Mouse (Mus musculus) CH12.LX (cell line): ENCODE data around the gene Gm20388. TPM values are rescaled to one million over a fixed set of nuclear protein-coding genes. Genes with fewer than 3 reads are reported as not detected.

Experiments used
- DNase-seq: peaks from one replicate; pipeline ENCODE4 v3.0.0-alpha.2; 2013; ENCODE audit errors: extremely low read depth
- H3K27ac ChIP-seq: 2 replicates; pipeline ENCODE4 v1.5.1; 2012; ENCODE audit warnings: low read depth, mild to moderate bottlenecking, control low read depth, moderate library complexity; ENCODE audit not compliant: insufficient read depth
- H3K27me3 ChIP-seq: replicated peaks from 2 replicates; pipeline ENCODE3; 2012; ENCODE audit warnings: inconsistent platforms
- H3K36me3 ChIP-seq, 2 experiments: replicated peaks in 1 of 2; 2 replicates each; pipeline versions ENCODE3 to v1.6.1; 2012; ENCODE audit warnings: inconsistent platforms in 1 of 2, low read length in 1 of 2, mild to moderate bottlenecking in 1 of 2, mixed read lengths in 1 of 2, moderate library complexity in 1 of 2; ENCODE audit not compliant: control insufficient read depth in 1 of 2, insufficient read depth in 1 of 2
- H3K4me1 ChIP-seq, 2 experiments: 2 replicates each; pipeline ENCODE4 v1.6.1; 2012; ENCODE audit warnings: inconsistent platforms in 1 of 2, moderate library complexity in 1 of 2; ENCODE audit not compliant: insufficient read depth in 2 of 2, control insufficient read depth in 1 of 2
- H3K4me2 ChIP-seq: 2 replicates; pipeline ENCODE4 v1.6.1; 2012; ENCODE audit warnings: low read depth, mild to moderate bottlenecking, control low read depth; ENCODE audit not compliant: poor library complexity, insufficient read depth, severe bottlenecking
- H3K4me3 ChIP-seq, 3 experiments: fragments of 150-350 bp in 1 of 3; sonication (generic) in 1 of 3; replicated peaks in 1 of 3; 2 replicates each; pipeline versions ENCODE3 to v1.5.1; 2011 to 2012; ENCODE audit warnings: low read depth in 2 of 3, low read length in 2 of 3, mild to moderate bottlenecking in 2 of 3, moderate library complexity in 2 of 3, control low read depth in 1 of 3, improper control_type of control experiment in 1 of 3, inconsistent platforms in 1 of 3, mixed read lengths in 1 of 3; ENCODE audit not compliant: poor library complexity in 1 of 3
- H3K79me2 ChIP-seq: replicated peaks from 2 replicates; pipeline ENCODE4 v1.6.1; 2012; ENCODE audit warnings: mild to moderate bottlenecking, moderate library complexity; ENCODE audit not compliant: control insufficient read depth, poor library complexity, insufficient read depth, severe bottlenecking; ENCODE audit errors: extremely low read depth
- H3K9ac ChIP-seq: 2 replicates; pipeline ENCODE4 v1.6.1; 2012; ENCODE audit warnings: low read depth, mild to moderate bottlenecking, control low read depth, moderate library complexity; ENCODE audit not compliant: insufficient read depth
- H3K9me3 ChIP-seq: replicated peaks from 2 replicates; pipeline ENCODE3; 2012; ENCODE audit warnings: low read length, inconsistent platforms, mixed read lengths
- BHLHE40 ChIP-seq: IDR thresholded peaks from 2 replicates; pipeline ENCODE4 v1.6.1; 2011; ENCODE audit warnings: mild to moderate bottlenecking, low read depth, low read length, improper control_type of control experiment
- CHD1 ChIP-seq: IDR thresholded peaks from 2 replicates; pipeline ENCODE4 v1.6.1; 2012; ENCODE audit warnings: low read depth, low read length, improper control_type of control experiment, inconsistent platforms
- CHD2 ChIP-seq: IDR thresholded peaks from 2 replicates; pipeline ENCODE4 v1.6.1; 2011; ENCODE audit warnings: low read length, improper control_type of control experiment
- CTCF ChIP-seq, 2 experiments: IDR thresholded peaks in 1 of 2; conservative IDR thresholded peaks in 1 of 2; 2 replicates each; pipeline ENCODE4 v1.5.1; 2011 to 2012; ENCODE audit warnings: low read depth in 2 of 2, low read length in 2 of 2, improper control_type of control experiment in 1 of 2, inconsistent platforms in 1 of 2, mild to moderate bottlenecking in 1 of 2, moderate library complexity in 1 of 2
- EP300 ChIP-seq: IDR thresholded peaks from 2 replicates; pipeline ENCODE4 v1.6.1; 2011; ENCODE audit warnings: low read length, improper control_type of control experiment
- ETS1 ChIP-seq: conservative IDR thresholded peaks from 2 replicates; pipeline ENCODE4 v1.6.1; 2012; ENCODE audit warnings: low read depth, mild to moderate bottlenecking, inconsistent platforms, low read length, improper control_type of control experiment, moderate library complexity
- GABPA ChIP-seq: IDR thresholded peaks from 2 replicates; pipeline ENCODE4 v1.6.1; 2012; ENCODE audit warnings: low read depth, low read length, improper control_type of control experiment, inconsistent platforms; ENCODE audit not compliant: insufficient replicate concordance
- HCFC1 ChIP-seq: IDR thresholded peaks from 2 replicates; pipeline ENCODE4 v1.6.1; 2012; ENCODE audit warnings: low read depth, mild to moderate bottlenecking, inconsistent platforms, low read length, improper control_type of control experiment
- JUN ChIP-seq: IDR thresholded peaks from 2 replicates; pipeline ENCODE4 v1.6.1; 2011; ENCODE audit warnings: low read depth, mild to moderate bottlenecking, low read length, improper control_type of control experiment, moderate library complexity; ENCODE audit not compliant: insufficient read depth
- JUND ChIP-seq: conservative IDR thresholded peaks from 2 replicates; pipeline ENCODE4 v1.6.1; 2011; ENCODE audit warnings: low read depth, low read length, improper control_type of control experiment
- MAFK ChIP-seq: IDR thresholded peaks from 2 replicates; pipeline ENCODE4 v1.6.1; 2011; ENCODE audit warnings: low read length, improper control_type of control experiment; ENCODE audit not compliant: insufficient replicate concordance
- MAZ ChIP-seq: IDR thresholded peaks from 2 replicates; pipeline ENCODE4 v1.6.1; 2012; ENCODE audit warnings: low read depth, mild to moderate bottlenecking, inconsistent platforms, low read length, improper control_type of control experiment, moderate library complexity
- MEF2A ChIP-seq: IDR thresholded peaks from 2 replicates; pipeline ENCODE4 v1.6.1; 2014; ENCODE audit warnings: low read depth, mild to moderate bottlenecking, inconsistent platforms, low read length, improper control_type of control experiment, borderline replicate concordance
- MYC ChIP-seq: IDR thresholded peaks from 2 replicates; pipeline ENCODE4 v1.6.1; 2011; ENCODE audit warnings: low read depth, mild to moderate bottlenecking, improper control_type of control experiment, low read length
- POLR2AphosphoS2 ChIP-seq: IDR thresholded peaks from 2 replicates; pipeline ENCODE4 v1.6.1; 2011; ENCODE audit warnings: low read depth, low read length, improper control_type of control experiment
- RAD21 ChIP-seq: IDR thresholded peaks from 2 replicates; pipeline ENCODE4 v1.6.1; 2011; ENCODE audit warnings: low read depth, mild to moderate bottlenecking, low read length, improper control_type of control experiment, moderate library complexity
- RCOR1 ChIP-seq: conservative IDR thresholded peaks from 2 replicates; pipeline ENCODE4 v1.6.1; 2012; ENCODE audit warnings: low read depth, mild to moderate bottlenecking, inconsistent platforms, low read length, improper control_type of control experiment
- SMC3 ChIP-seq: IDR thresholded peaks from 2 replicates; pipeline ENCODE4 v1.6.1; 2011; ENCODE audit warnings: low read depth, low read length, improper control_type of control experiment
- UBTF ChIP-seq: IDR thresholded peaks from 2 replicates; pipeline ENCODE4 v1.6.1; 2012; ENCODE audit warnings: low read depth, mild to moderate bottlenecking, inconsistent platforms, low read length, improper control_type of control experiment, moderate library complexity
- USF1 ChIP-seq: IDR thresholded peaks from 2 replicates; pipeline ENCODE4 v1.6.1; 2014; ENCODE audit warnings: low read depth, mild to moderate bottlenecking, inconsistent platforms, low read length, improper control_type of control experiment
- ZMIZ1 ChIP-seq: IDR thresholded peaks from 2 replicates; pipeline ENCODE4 v1.6.1; 2012; ENCODE audit warnings: low read depth, mild to moderate bottlenecking, inconsistent platforms, low read length, improper control_type of control experiment
- dilution Hi-C: fragments of 300-500 bp; cut with MboI; formaldehyde crosslinking; loops from 2 replicates; pipeline ENCODE4 v1.14.3; 2020; ENCODE audit warnings: low sequenced_read_pairs; ENCODE audit not compliant: extremely low pct_unique_long_range_greater_than_20kb, extremely low pct_ligation_motif_present
- in situ Hi-C: fragments of 300-500 bp; cut with MboI; formaldehyde crosslinking; loops from 3 replicates; pipeline ENCODE4 v1.14.3; 2019; ENCODE audit warnings: low sequenced_read_pairs, low pct_ligation_motif_present, low pct_unique_long_range_greater_than_20kb, mixed read lengths
- polyA plus RNA-seq: library from polyadenylated mRNA; unstranded; fragments of >175 nt; gene quantifications from 2 replicates; pipeline ENCODE4 v1.2.1, GENCODE M21; 2012; ENCODE audit warnings: low read depth; ENCODE audit not compliant: insufficient read length
- total RNA-seq, 2 experiments: library from RNA; depleted of rRNA; stranded (reverse); fragments of 300-350 nt in 1 of 2; fragments of >200 nt in 1 of 2; gene quantifications; 2 replicates each; pipeline ENCODE4 v1.2.3; 2012 to 2014

Gm20388 gene
- total and polyA plus RNA-seq, 3 experiments, result 14.8 to 26.3 (median 22.2) TPM

DNA sequence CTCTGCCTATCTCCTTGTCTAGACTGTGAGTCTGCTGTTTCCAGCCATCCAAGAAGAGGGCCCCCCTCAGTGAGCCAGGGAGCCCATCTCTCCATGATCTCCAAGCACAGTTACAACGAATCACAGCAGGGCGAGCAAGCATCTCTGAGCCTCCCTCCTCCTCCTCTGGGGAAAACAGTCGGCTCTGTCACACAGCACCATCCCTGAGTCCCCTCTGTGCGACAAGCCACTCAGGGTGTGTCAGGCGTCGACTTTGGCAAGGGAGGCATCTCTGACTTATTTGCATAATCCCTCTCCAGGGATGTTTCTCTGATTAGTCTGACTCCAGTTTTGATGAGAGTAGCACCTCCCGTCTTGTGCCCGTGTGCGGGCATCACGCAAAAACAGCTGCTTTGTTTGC lies 4471.6 kb downstream of the Gm20388 start:
- no peak for DNase-seq
- in situ Hi-C loops (no loop called here), dilution Hi-C loops (no loop called here)
- H3K36me3 ChIP-seq, result no peaks in the 10 kb centered on the region
- no peak overlapping the region for H3K9ac ChIP-seq
- H3K79me2 ChIP-seq, result no peaks in the 10 kb centered on the region
- no peak overlapping the region for H3K4me3 ChIP-seq
- TF ChIP-seq BHLHE40, result no peak
- TF ChIP-seq SMC3, result no peak
- TF ChIP-seq ZMIZ1, result no peak
- no peak for TF ChIP-seq ETS1
- no peak for TF ChIP-seq GABPA
- TF ChIP-seq EP300, result no peak
- TF ChIP-seq RCOR1, result no peak
- TF ChIP-seq JUN, result no peak
- no peak for TF ChIP-seq HCFC1
- TF ChIP-seq USF1, result no peak
- TF ChIP-seq CHD1, result no peak
- no peak for TF ChIP-seq MYC
- H3K4me1 ChIP-seq, result peaks cover 21 to 59% of the 10 kb centered on the region in 2 experiments
- H3K27me3 ChIP-seq, result peaks cover 4% of the 10 kb centered on the region
- H3K4me2 ChIP-seq, result no peak overlapping the region
- no peak overlapping the region for H3K27ac ChIP-seq
- no peaks in the 10 kb centered on the region for H3K9me3 ChIP-seq

- TF ChIP-seq MAFK (no peak), RCOR1 (no peak), POLR2AphosphoS2 (no peak), MAZ (no peak), USF1 (no peak), CTCF (conservative IDR thresholded peaks at IDR 0.05 in 1 of 2, IDR thresholded peaks at IDR 0.05 in 1 of 2; ENCODE audit: low read depth in 2 of 2, low read length in 2 of 2) (no peak), BHLHE40 (no peak), SMC3 (no peak), GABPA (no peak), MYC (no peak), CHD2 (no peak), UBTF (no peak), JUND (no peak), MEF2A (no peak), JUN (no peak), RAD21 (no peak), EP300 (no peak)
- dilution Hi-C loops, result no loop called here
- in situ Hi-C loops, result no loop called here
- H3K4me2 ChIP-seq, result no peak overlapping the region
- DNase-seq, result no peak
- H3K27me3 ChIP-seq, result peaks cover 4% of the 10 kb centered on the region
- no peak overlapping the region for H3K9ac ChIP-seq
- no peaks in the 10 kb centered on the region for H3K79me2 ChIP-seq
- H3K27ac ChIP-seq, result no peak overlapping the region
- H3K36me3 ChIP-seq, result no peaks in the 10 kb centered on the region
- peaks cover 16 to 52% of the 10 kb centered on the region in 2 experiments for H3K4me1 ChIP-seq
- H3K4me3 ChIP-seq, result no peak overlapping the region
- no peaks in the 10 kb centered on the region for H3K9me3 ChIP-seq
Observed at GRCm38 (mm10) chr8:124384336-124384735, 4473.7 kb downstream of the Gm20388 start.
